Mouse (Mus musculus): ENCODE measurements around the gene Cald1. TPM values are rescaled to one million over a fixed set of nuclear protein-coding genes. Genes with fewer than 3 reads are reported as not detected.

The Cald1 gene
- total RNA-seq, 1 experiment from 2014 or later = not detected

DNA sequence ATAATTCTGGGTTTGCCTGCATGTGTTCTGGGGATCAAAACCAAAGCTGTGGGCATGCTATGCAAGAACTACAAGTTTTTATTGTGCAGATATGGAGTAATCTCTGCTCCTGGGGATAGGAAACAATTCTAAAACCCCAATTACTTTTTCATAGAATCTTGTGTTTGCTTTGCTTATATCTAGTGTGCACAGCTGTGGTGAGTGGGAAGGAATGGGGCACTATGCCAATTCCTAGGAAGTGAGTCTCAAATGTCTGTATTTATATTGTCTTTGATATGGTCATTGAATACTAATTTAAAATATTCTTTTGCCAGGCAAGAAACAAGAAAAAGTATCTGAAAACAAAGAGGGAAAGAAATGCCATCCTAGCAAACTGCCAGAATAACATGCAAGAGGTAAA is 226.1 kb downstream of the Cald1 start:
- ATAC-seq (replicated peaks; ENCODE audit: low read depth, poor library complexity, severe bottlenecking) = no peak

Other genes with a start within 250 kb of the Cald1 start
- gene Akr1b8, start 244.4 kb upstream of the Cald1 start, total RNA-seq (2017) = not detected in 2 replicates
- gene Akr1b10, start 214.3 kb upstream of the Cald1 start, total RNA-seq (2017) = 36.4 and 38.6 TPM in 2 replicates
- gene Akr1b7, start 186.2 kb upstream of the Cald1 start, total RNA-seq (2017) = not detected in 2 replicates
- 26.4 and 27.2 TPM in 2 replicates for gene Bpgm, start 122.3 kb upstream of the Cald1 start, total RNA-seq (2017)
- gene Agbl3, start 181.9 kb downstream of the Cald1 start, total RNA-seq (2017) = 1.9 and 7.8 TPM in 2 replicates